Mouse (Mus musculus) forebrain, embryonic 14.5 days (tissue): ENCODE data around the gene Ctrb1. TPM values are rescaled to one million over a fixed set of nuclear protein-coding genes. Genes with fewer than 3 reads are reported as not detected.

Experiments used
- ATAC-seq: fragments of 200-750 bp; cut with Nextera tagmentation; 2 replicates; pipeline ENCODE4 v1.8.0; 2017; ENCODE audit warnings: mild to moderate bottlenecking, moderate library complexity
- DNase-seq: peaks from one replicate; pipeline ENCODE4 v3.0.0-alpha.2; 2015; ENCODE audit warnings: low spot score
- H3K27ac ChIP-seq: fragments of 300-500 bp; sonication (generic); 2 replicates; pipeline ENCODE4 v1.5.1; 2014; ENCODE audit warnings: low read depth, mild to moderate bottlenecking, control low read depth, low read length, moderate library complexity
- H3K27me3 ChIP-seq: fragments of 300-500 bp; sonication (generic); replicated peaks from 2 replicates; pipeline ENCODE4 v1.6.1; 2014; ENCODE audit warnings: low read length, control low read depth, mixed read lengths; ENCODE audit not compliant: control insufficient read depth, insufficient read depth
- H3K36me3 ChIP-seq: fragments of 300-500 bp; sonication (generic); 2 replicates; pipeline ENCODE4 v1.6.1; 2014; ENCODE audit warnings: low read length, control low read depth; ENCODE audit not compliant: control insufficient read depth, insufficient read depth
- H3K4me1 ChIP-seq: fragments of 300-500 bp; sonication (generic); 2 replicates; pipeline ENCODE4 v1.6.1; 2014; ENCODE audit warnings: antibody characterized with exemption, low read length, control low read depth; ENCODE audit not compliant: control insufficient read depth, insufficient read depth
- H3K4me2 ChIP-seq: fragments of 300-500 bp; sonication (generic); 2 replicates; pipeline ENCODE4 v1.6.1; 2014; ENCODE audit warnings: mild to moderate bottlenecking, control low read depth, low read length
- H3K4me3 ChIP-seq: fragments of 300-500 bp; sonication (generic); 2 replicates; pipeline ENCODE4 v1.5.1; 2014; ENCODE audit warnings: low read depth, low read length, control low read depth
- H3K9ac ChIP-seq: fragments of 300-500 bp; sonication (generic); 2 replicates; pipeline ENCODE4 v1.6.1; 2014; ENCODE audit warnings: mild to moderate bottlenecking, low read length, control low read depth, moderate library complexity
- H3K9me3 ChIP-seq: fragments of 300-500 bp; sonication (generic); replicated peaks from 2 replicates; pipeline ENCODE4 v1.6.1; 2016; ENCODE audit warnings: low read length, control low read depth, mixed read lengths; ENCODE audit not compliant: control insufficient read depth
- WGBS: fragments of 180-500 bp; shearing (Covaris S2); extraction: QIAGEN DNeasy Blood & Tissue Kit; methylation state at CpG from one replicate; pipeline ENCODE4 v1.1.7; 2014; 5-methylcytosine and 5-hydroxymethylcytosine counted together
- microRNA-seq: library from miRNA; unstranded; fragments of <30 nt; microRNA quantifications from one replicate; pipeline ENCODE4, GENCODE M21; 2016
- polyA plus RNA-seq: library from polyadenylated mRNA; unstranded; fragments of >200 nt; fragmentation: Nextera tagmentation; extraction: Ambion mirVana; gene quantifications from 2 replicates; pipeline ENCODE4 v1.2.1, GENCODE M21; 2014

Gene Ctrb1
- polyA plus RNA-seq, 1 experiment from 2014 or later: not detected

GRCm38 (mm10) chr8:111641064-111641463 lies 49.7 kb downstream of the Ctrb1 start:
- DNase-seq (no peak), ATAC-seq (no peak)
- Histone ChIP-seq H3K9me3 (no peaks in the 10 kb centered on the region), H3K27me3 (no peaks in the 10 kb centered on the region), H3K36me3 (no peaks in the 10 kb centered on the region), H3K4me1 (0 out of 2 replicates have a peak, but pooled peaks cover 3% of the 10 kb centered on the region), H3K9ac (no peak overlapping the region), H3K27ac (no peak overlapping the region), H3K4me2 (no peak overlapping the region), H3K4me3 (no peak overlapping the region)
- WGBS: 97% methylated on average over 2 of the region's 2 CpGs

- ATAC-seq (no peak), DNase-seq (no peak)
- H3K4me1 ChIP-seq: 0 out of 2 replicates have a peak, but pooled peaks cover 3% of the 10 kb centered on the region
- no peak overlapping the region for H3K4me2 ChIP-seq
- H3K27ac ChIP-seq: no peak overlapping the region
- H3K27me3 ChIP-seq: no peaks in the 10 kb centered on the region
- H3K36me3 ChIP-seq: no peaks in the 10 kb centered on the region
- no peaks in the 10 kb centered on the region for H3K9me3 ChIP-seq
- H3K9ac ChIP-seq: no peak overlapping the region
- H3K4me3 ChIP-seq: no peak overlapping the region
Measured at GRCm38 (mm10) chr8:111638086-111638485, 52.7 kb downstream of the Ctrb1 start.

Small RNAs within 50 kb of the gene (microRNA-seq; reads per million reads assigned to microRNA genes)
- gene Mir7076: not detected

Other genes starting within 250 kb of the Ctrb1 start
- 2.9 and 4.2 TPM in 2 replicates for gene Wdr59, start 168.9 kb downstream of the Ctrb1 start, polyA plus RNA-seq
- 55.3 and 64.6 TPM in 2 replicates for gene Znrf1, start 154.9 kb downstream of the Ctrb1 start, polyA plus RNA-seq
- 0.20 and 0.22 TPM in 2 replicates for gene Ldhd, start 60.6 kb downstream of the Ctrb1 start, polyA plus RNA-seq
- gene Zfp1, start 47.6 kb downstream of the Ctrb1 start, polyA plus RNA-seq: 26.1 and 32.9 TPM in 2 replicates
- gene Bcar1, start 52.8 kb upstream of the Ctrb1 start, polyA plus RNA-seq: 41.2 and 44.2 TPM in 2 replicates
- gene Cfdp1, start 163.3 kb upstream of the Ctrb1 start, polyA plus RNA-seq: 173 and 178 TPM in 2 replicates
- gene Tmem170, start 185.7 kb upstream of the Ctrb1 start, polyA plus RNA-seq: 2.0 and 2.7 TPM in 2 replicates
- 2.6 TPM in 2 replicates for gene Chst5, start 219.4 kb upstream of the Ctrb1 start, polyA plus RNA-seq
- 11.8 and 14.3 TPM in 2 replicates for gene Tmem231, start 242.9 kb upstream of the Ctrb1 start, polyA plus RNA-seq
- gene Gabarapl2, start 249.7 kb upstream of the Ctrb1 start, polyA plus RNA-seq: 518 and 525 TPM in 2 replicates